Mouse (Mus musculus) right cerebral cortex, postnatal 14 days (tissue): ENCODE measurements around the gene Dgki.

ENCODE experiments used
- DNase-seq: peaks from one replicate; pipeline ENCODE4 v3.0.0; 2022

The Dgki gene

DNA sequence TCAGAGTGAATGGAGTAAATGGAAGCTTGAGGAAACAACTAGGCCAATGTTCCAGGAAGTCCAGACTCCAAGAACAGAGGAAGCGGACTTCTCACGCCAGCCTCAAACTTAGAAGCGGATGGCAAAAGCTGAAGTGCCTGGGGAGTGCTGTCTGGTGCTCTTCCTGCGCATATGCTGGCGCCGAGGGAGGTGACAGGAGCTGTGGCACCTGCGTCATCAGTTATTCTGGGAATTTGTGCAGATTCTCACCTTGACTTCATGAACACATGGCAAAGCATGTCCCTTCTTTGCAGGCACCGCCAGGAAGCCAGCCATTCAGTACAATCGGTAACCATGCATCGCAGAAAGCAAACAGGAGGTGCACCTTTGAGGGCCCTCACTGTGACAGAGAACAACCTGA lies 301.0 kb downstream of the Dgki start:
- no peak for DNase-seq

- DNase-seq, result no peak
Observed at GRCm38 (mm10) chr6:36994329-36994728, 305.7 kb downstream of the Dgki start.

- no peak for DNase-seq
Observed at GRCm38 (mm10) chr6:36990186-36990585, 309.8 kb downstream of the Dgki start.

DNA sequence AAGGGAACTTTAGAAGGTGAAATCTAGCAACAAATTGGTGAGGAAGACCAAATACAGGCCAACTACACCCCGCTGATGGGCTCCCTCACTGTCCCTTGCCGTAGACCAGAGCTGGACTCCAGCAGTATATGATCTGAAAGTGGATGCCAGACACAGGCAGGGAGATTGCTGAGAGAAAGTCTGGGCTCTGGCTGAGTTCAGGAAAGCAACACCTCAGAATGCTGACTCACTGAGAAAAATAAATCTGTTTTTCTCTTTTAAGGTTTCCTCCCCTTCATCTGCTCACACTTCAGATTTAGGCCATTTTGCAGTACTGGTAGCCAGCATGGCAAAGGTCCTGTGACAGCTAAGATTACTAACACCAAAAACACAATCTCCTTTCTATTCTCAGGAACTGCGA lies 311.2 kb downstream of the Dgki start:
- no peak for DNase-seq

GRCm38 (mm10) chr6:36981646-36982045 lies 318.3 kb downstream of the Dgki start:
- no peak for DNase-seq

DNA sequence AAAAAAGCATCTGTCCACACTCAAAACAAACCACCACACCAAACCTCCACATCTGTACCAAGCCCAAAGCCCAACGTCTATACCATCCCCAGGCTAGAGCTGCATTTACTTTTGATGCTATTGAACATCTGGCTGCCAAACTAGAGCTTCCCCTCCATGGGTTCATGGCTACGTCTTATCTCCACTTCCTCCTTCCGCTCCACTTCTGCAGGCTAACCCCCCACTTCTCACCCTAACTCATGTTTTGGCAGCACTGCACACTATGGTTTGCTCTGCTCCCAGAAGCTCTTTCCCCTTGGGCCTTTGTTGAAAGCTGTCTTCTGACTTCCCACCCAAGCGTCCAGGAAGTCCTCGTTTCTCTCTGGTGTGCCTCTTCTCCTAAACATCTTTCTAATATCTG lies 319.5 kb downstream of the Dgki start:
- DNase-seq, result no peak

GRCm38 (mm10) chr6:36978176-36978575 lies 321.8 kb downstream of the Dgki start:
- no peak for DNase-seq

DNA sequence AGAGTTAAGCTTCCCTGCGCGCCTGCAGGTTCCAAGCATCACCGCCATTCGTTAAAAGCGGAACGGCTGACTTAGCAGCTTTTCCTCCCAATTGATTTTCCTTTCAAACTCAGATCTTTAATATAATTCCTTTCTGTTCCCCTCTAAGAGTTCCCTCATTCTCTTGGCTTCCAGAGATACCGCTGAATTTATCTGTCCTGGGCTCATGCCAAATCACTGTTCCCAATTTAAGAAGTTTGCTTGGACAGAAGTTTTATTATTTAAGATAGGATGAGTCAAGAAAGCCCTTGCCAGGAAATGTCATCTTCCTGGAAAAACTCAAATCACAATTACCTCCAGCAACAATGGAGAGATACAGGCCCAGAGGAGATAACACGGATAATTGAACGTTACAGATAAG lies 326.9 kb downstream of the Dgki start:
- no peak for DNase-seq

DNA sequence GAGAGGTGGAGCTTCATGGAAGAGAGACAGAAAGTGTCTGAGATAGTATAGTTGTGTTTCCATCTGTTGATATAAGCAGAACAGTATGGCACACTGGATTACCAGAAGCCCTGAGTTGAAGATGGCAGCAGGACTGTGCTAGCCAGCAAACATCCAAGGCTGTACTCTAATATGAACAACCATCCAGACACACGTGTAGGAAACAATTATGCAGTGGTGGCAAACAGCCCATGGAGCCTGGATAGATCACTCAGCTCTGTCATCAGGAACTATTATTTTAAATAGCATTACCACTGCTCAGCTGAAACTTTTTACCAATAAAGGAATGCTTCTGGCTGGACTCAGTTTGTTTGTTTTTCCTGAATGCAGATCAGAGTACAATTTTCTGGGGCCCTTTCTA lies 327.5 kb downstream of the Dgki start:
- no peak for DNase-seq

DNA sequence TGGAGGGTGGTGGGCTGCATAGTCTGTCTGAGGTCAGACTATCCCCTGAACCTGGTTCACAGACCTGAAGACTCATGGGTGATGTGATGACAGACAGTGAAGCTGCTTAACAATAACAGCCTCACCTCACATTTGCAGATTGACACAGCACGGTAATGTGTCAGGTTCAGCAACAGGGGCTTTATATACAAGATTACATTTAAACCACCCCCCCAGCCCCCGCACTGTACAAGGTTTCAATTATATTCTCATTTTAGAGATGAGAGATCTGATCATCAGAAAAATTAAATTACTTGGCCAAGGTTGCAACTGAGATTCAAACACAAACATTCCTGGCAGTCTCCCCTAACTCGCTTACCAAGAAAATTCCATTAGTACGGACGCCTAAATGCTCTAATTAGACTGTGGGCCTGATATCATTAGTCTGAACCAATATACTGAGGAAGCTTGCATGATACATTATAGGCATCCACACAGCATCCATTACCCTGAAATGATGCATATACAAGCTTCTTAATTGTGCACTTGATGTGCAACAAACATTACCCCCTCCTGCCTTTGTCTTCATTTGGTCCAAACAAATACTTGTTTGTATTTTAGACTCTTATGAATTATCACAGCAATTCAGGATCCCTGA lies 330.6 kb downstream of the Dgki start:
- no peak for DNase-seq

GRCm38 (mm10) chr6:36960658-36961057 lies 339.3 kb downstream of the Dgki start:
- no peak for DNase-seq

- DNase-seq, result no peak
Observed at GRCm38 (mm10) chr6:36955293-36955692, 344.7 kb downstream of the Dgki start.

GRCm38 (mm10) chr6:36950648-36951047 lies 349.3 kb downstream of the Dgki start:
- DNase-seq, result no peak

GRCm38 (mm10) chr6:36947861-36948260 lies 352.1 kb downstream of the Dgki start:
- no peak for DNase-seq

GRCm38 (mm10) chr6:36937527-36937926 lies 362.5 kb downstream of the Dgki start:
- no peak for DNase-seq

DNA sequence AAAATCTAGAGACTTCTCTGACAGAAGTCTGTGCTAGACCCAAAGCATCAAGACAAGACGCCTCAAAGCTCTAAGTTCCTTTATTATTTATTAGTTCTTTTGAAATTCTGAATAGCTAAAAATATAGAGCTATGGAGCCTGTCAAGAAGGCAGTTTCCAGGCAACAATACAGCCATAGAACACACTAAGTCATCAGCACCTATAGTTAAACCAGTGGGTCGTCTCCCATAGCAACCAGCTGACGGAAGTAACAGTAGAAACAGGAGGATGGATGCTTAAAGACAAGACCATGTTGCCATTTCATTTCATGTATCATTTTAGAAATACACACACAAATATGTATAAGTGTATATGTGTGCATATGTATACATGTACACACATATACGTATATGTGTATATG lies 363.2 kb downstream of the Dgki start:
- DNase-seq, result no peak

DNA sequence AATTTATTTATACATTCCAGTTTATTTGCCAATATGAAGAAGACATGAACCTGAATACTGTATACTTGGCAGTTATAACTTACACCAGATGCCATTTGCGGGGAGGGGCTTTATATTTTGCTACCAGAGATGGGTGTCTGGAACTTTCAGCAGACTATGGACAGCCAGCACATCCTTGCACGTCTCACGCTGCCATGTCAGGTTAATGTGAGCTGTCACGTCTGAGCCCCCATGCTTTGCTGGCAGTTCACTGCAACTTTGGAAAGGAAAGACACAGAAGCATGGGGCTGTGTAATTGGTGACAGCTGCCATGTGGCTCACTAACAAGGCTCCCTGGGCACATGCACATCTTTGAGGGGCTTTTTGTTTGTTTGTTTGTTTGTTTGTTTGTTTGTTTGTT lies 368.5 kb downstream of the Dgki start:
- no peak for DNase-seq

GRCm38 (mm10) chr6:36929781-36930180 lies 370.2 kb downstream of the Dgki start:
- no peak for DNase-seq

DNA sequence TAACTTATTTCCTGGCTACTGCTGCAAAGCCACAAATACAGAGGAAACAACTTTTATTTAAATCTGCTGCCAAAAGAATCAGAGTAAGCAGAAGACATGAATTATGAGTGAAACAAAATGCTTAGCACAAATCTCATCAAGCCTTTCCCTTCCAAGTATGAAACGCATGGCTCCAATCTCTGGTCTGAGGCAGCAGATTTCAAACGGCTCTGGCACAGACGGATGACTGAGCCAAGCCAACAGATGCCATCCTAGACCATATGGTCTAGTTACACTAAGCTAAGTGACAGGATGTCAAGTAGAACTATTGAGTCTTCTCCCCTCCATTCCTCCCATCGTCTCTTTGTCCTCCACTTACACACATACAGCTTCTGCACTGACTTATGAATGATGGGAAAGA lies 373.5 kb downstream of the Dgki start:
- DNase-seq, result no peak

- no peak for DNase-seq
Observed at GRCm38 (mm10) chr6:36922006-36922405, 378.0 kb downstream of the Dgki start.

DNA sequence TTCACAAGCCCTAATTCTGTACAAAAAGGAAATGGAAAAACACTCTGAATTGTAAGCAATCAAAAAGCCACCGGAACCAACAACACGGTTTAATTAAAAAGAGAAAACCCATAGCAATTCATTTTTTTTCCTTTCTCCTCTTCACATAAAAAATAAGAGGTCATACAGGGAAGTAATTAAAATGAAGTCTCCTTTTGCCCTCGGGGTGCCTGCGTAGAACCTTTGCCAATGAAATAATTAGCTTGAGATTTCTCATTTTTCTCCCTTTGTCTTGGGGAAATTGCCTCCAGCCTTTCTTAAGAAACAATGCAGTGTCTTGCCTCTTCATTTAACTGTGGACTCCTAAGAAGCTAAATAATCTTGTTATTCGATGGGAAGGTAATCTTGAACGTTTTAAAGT lies 388.4 kb downstream of the Dgki start:
- no peak for DNase-seq

GRCm38 (mm10) chr6:36907191-36907590 lies 392.8 kb downstream of the Dgki start:
- DNase-seq, result no peak

- DNase-seq, result no peak
Observed at GRCm38 (mm10) chr6:36905965-36906364, 394.0 kb downstream of the Dgki start.

DNA sequence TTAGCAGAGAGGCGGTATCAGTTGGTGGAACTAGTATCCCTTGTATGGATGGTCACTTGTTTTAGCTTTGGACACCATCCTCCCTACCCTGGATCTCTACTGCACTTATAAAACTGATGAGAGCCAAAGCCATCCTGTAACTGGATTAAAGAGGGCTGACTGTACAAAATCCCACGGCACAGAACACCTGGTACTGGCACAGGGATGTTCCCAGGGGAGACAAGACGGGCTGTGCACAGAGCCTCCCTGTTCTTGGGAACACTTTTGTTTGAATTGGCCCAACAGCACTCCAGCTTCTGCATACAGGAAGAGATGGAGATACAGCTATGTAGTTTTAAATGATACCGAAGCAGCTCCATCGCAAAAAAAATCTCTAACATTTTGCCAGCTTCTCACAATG lies 395.1 kb downstream of the Dgki start:
- no peak for DNase-seq

DNA sequence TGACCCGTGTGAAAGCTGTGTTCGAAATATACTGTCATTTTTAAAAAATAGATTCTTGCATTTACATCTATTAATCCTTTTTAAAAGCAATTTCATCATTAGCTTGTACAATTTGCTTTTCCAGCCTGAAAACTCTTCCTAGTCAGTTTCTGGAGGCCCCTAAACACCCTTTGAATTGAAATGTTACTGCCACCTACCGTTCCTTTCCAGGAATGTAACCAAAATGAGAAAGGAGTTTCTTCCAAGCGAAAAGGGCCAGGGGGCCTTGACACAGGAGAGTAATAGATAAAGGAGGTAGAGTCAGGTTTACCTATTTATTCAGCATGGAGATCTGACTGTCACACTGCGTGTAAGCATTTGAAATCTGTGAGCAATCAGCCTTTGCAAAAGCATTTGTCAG lies 396.2 kb downstream of the Dgki start:
- peak; percentile 20 for DNase-seq
